Mouse (Mus musculus) intestine, postnatal 0 days (tissue): ENCODE results near the gene Phf24. TPM values are rescaled to one million over a fixed set of nuclear protein-coding genes. Genes with fewer than 3 reads are reported as not detected.

ENCODE experiments used
- ATAC-seq: fragments of 200-750 bp; cut with Nextera tagmentation; 2 replicates; pipeline ENCODE4 v1.8.0; 2017; ENCODE audit warnings: mild to moderate bottlenecking, moderate TSS enrichment, moderate library complexity
- H3K27ac ChIP-seq: fragments of 300-500 bp; sonication (generic); 2 replicates; pipeline ENCODE4 v1.5.1; 2014; ENCODE audit warnings: mild to moderate bottlenecking, low read depth, low read length, moderate library complexity
- H3K27me3 ChIP-seq: fragments of 300-500 bp; sonication (generic); replicated peaks from 2 replicates; pipeline ENCODE4 v1.6.1; 2014; ENCODE audit warnings: low read length, mixed read lengths; ENCODE audit not compliant: control insufficient read depth, insufficient read depth
- H3K36me3 ChIP-seq: fragments of 300-500 bp; sonication (generic); 2 replicates; pipeline ENCODE4 v1.6.1; 2014; ENCODE audit warnings: mild to moderate bottlenecking, moderate library complexity; ENCODE audit not compliant: control insufficient read depth, insufficient read depth
- H3K4me1 ChIP-seq: fragments of 300-500 bp; sonication (generic); replicated peaks from 2 replicates; pipeline ENCODE4 v1.6.1; 2014; ENCODE audit warnings: antibody characterized with exemption, low read length, mixed read lengths; ENCODE audit not compliant: control insufficient read depth, insufficient read depth
- H3K4me2 ChIP-seq: fragments of 300-500 bp; sonication (generic); replicated peaks from 2 replicates; pipeline ENCODE4 v1.6.1; 2014; ENCODE audit warnings: low read depth, mild to moderate bottlenecking, moderate library complexity
- H3K4me3 ChIP-seq: fragments of 300-500 bp; sonication (generic); 2 replicates; pipeline ENCODE4 v1.5.1; 2014; ENCODE audit warnings: low read depth, low read length
- H3K9ac ChIP-seq: fragments of 300-500 bp; sonication (generic); 2 replicates; pipeline ENCODE4 v1.6.1; 2014; ENCODE audit warnings: mild to moderate bottlenecking, low read depth, low read length
- H3K9me3 ChIP-seq: fragments of 300-500 bp; sonication (generic); 2 replicates; pipeline ENCODE4 v1.6.1; 2016; ENCODE audit warnings: mixed run types; ENCODE audit not compliant: control insufficient read depth
- CTCF ChIP-seq: sonication (generic); IDR thresholded peaks from 2 replicates; pipeline ENCODE4 v1.5.1; 2016; ENCODE audit warnings: low read depth, mild to moderate bottlenecking, control low read depth, antibody characterized with exemption, moderate library complexity
- WGBS: fragments of 180-500 bp; shearing (Covaris S2); extraction: QIAGEN DNeasy Blood & Tissue Kit; methylation state at CpG from one replicate; pipeline ENCODE4 v1.1.7; 2014; 5-methylcytosine and 5-hydroxymethylcytosine counted together
- polyA plus RNA-seq: library from polyadenylated mRNA; unstranded; fragments of >200 nt; fragmentation: Nextera tagmentation; extraction: Ambion mirVana; gene quantifications from 2 replicates; pipeline ENCODE4 v1.2.1, GENCODE M21; 2015

Phf24 gene
- polyA plus RNA-seq, 1 experiment from 2014 or later = 1.0 TPM

- ATAC-seq = no peak
- Histone ChIP-seq H3K27ac (no peak overlapping the region), H3K4me2 (no peak overlapping the region), H3K9ac (no peak overlapping the region), H3K4me3 (no peak overlapping the region), H3K4me1 (peaks cover 2% of the 10 kb centered on the region; the same call in 1 of the 2 replicates), H3K9me3 (no peaks in the 10 kb centered on the region), H3K27me3 (peaks cover 22% of the 10 kb centered on the region; the same call in 1 of the 2 replicates), H3K36me3 (no peaks in the 10 kb centered on the region)
- 2% methylated on average over 6 of the region's 6 CpGs for WGBS
- no peak for TF ChIP-seq CTCF
Measured at GRCm38 (mm10) chr4:42945043-42945442, 28.6 kb downstream of the Phf24 start.

- WGBS = 88% methylated on average over 3 of the region's 3 CpGs
- no peak for TF ChIP-seq CTCF
- no peaks in the 10 kb centered on the region for H3K9me3 ChIP-seq
- ATAC-seq = no peak
- no peak overlapping the region for H3K4me2 ChIP-seq
- H3K9ac ChIP-seq = no peak overlapping the region
- no peaks in the 10 kb centered on the region for H3K36me3 ChIP-seq
- H3K4me1 ChIP-seq = peaks cover 5% of the 10 kb centered on the region; the same call in 1 of the 2 replicates
- no peak overlapping the region for H3K4me3 ChIP-seq
- H3K27me3 ChIP-seq = peaks cover 20% of the 10 kb centered on the region; the same call in 1 of the 2 replicates
- no peak overlapping the region for H3K27ac ChIP-seq
Measured at GRCm38 (mm10) chr4:42945445-42945844, 29.0 kb downstream of the Phf24 start.

GRCm38 (mm10) chr4:42945952-42946351 lies 29.5 kb downstream of the Phf24 start:
- no peaks in the 10 kb centered on the region for H3K36me3 ChIP-seq
- peaks cover 17% of the 10 kb centered on the region; the same call in 1 of the 2 replicates for H3K27me3 ChIP-seq
- no peak overlapping the region for H3K4me3 ChIP-seq
- no peak overlapping the region for H3K9ac ChIP-seq
- no peak for ATAC-seq
- peaks cover 5% of the 10 kb centered on the region; the same call in 1 of the 2 replicates for H3K4me1 ChIP-seq
- 6% methylated on average over 5 of the region's 5 CpGs for WGBS
- no peaks in the 10 kb centered on the region for H3K9me3 ChIP-seq
- no peak overlapping the region for H3K4me2 ChIP-seq
- no peak overlapping the region for H3K27ac ChIP-seq
- TF ChIP-seq CTCF = peak; percentile 78

- peaks cover 17% of the 10 kb centered on the region; the same call in 1 of the 2 replicates for H3K27me3 ChIP-seq
- H3K4me2 ChIP-seq = no peak overlapping the region
- TF ChIP-seq CTCF = no peak
- H3K9me3 ChIP-seq = no peaks in the 10 kb centered on the region
- no peak overlapping the region for H3K9ac ChIP-seq
- 67% methylated on average over 10 of the region's 10 CpGs for WGBS
- no peak overlapping the region for H3K27ac ChIP-seq
- peaks cover 8% of the 10 kb centered on the region; the same call in 1 of the 2 replicates for H3K4me1 ChIP-seq
- no peaks in the 10 kb centered on the region for H3K36me3 ChIP-seq
- no peak overlapping the region for H3K4me3 ChIP-seq
- no peak for ATAC-seq
Measured at GRCm38 (mm10) chr4:42946733-42947290, 30.4 kb downstream of the Phf24 start.

GRCm38 (mm10) chr4:42948527-42948926 lies 32.1 kb downstream of the Phf24 start:
- no peaks in the 10 kb centered on the region; the same call in 1 of the 2 replicates for H3K36me3 ChIP-seq
- H3K9ac ChIP-seq = no peak overlapping the region
- H3K4me3 ChIP-seq = no peak overlapping the region
- peaks cover 17% of the 10 kb centered on the region; the same call in 1 of the 2 replicates for H3K27me3 ChIP-seq
- H3K9me3 ChIP-seq = no peaks in the 10 kb centered on the region
- TF ChIP-seq CTCF = no peak
- no peak overlapping the region for H3K4me2 ChIP-seq
- 51% methylated on average over 13 of the region's 13 CpGs for WGBS
- ATAC-seq = no peak
- no peak overlapping the region for H3K27ac ChIP-seq
- peaks cover 8% of the 10 kb centered on the region; the same call in 1 of the 2 replicates for H3K4me1 ChIP-seq

GRCm38 (mm10) chr4:42949051-42949675 lies 32.7 kb downstream of the Phf24 start:
- peaks cover 8% of the 10 kb centered on the region; the same call in 1 of the 2 replicates for H3K4me1 ChIP-seq
- ATAC-seq = no peak
- H3K27ac ChIP-seq = no peak overlapping the region
- peak overlapping the region; percentile 89; the same call in 1 of the 2 replicates for H3K9ac ChIP-seq
- H3K27me3 ChIP-seq = peaks cover 17% of the 10 kb centered on the region; the same call in 1 of the 2 replicates
- no peaks in the 10 kb centered on the region; the same call in 1 of the 2 replicates for H3K36me3 ChIP-seq
- WGBS = 6% methylated on average over 14 of the region's 14 CpGs
- no peaks in the 10 kb centered on the region for H3K9me3 ChIP-seq
- peak overlapping the region; percentile 91 for H3K4me2 ChIP-seq
- H3K4me3 ChIP-seq = peak overlapping the region; percentile 78
- no peak for TF ChIP-seq CTCF
